Mouse (Mus musculus) activated CD4-positive, CD25-positive, alpha-beta regulatory T cell, adult 9 weeks (primary cell): Measurements from ENCODE around the gene Coro1a. TPM values are rescaled to one million over a fixed set of nuclear protein-coding genes. Genes with fewer than 3 reads are reported as not detected.

Experiments
- polyA plus RNA-seq: library from polyadenylated mRNA; unstranded; fragments of 100-300 nt; shearing (Covaris generic); gene quantifications from one replicate; pipeline ENCODE4 v1.2.1, GENCODE M21; 2017

Gene Coro1a
- 3,436 TPM for polyA plus RNA-seq

GRCm38 (mm10) chr7:126707442-126708174 lies at the start of gene Coro1a:
Gene Coro1a, minus strand, starts transcription at chr7:126707787.

GRCm38 (mm10) chr7:126695631-126696207 lies 11.9 kb downstream of the Coro1a start, which contains the start of gene Slx1b:
Gene Slx1b, minus strand, starts transcription at chr7:126695784.

GRCm38 (mm10) chr7:126695210-126695611 lies 12.4 kb downstream of the Coro1a start, which contains the start of gene Bola2:
Gene Bola2, plus strand, starts transcription at chr7:126695401.

GRCm38 (mm10) chr7:126676207-126676606 lies 31.4 kb downstream of the Coro1a start, which contains the start of gene Sult1a1:
Gene Sult1a1, minus strand, starts transcription at chr7:126676432.

Other genes with a start within 250 kb of the Coro1a start
- 0.57 TPM for gene Atp2a1, start 244.7 kb downstream of the Coro1a start, polyA plus RNA-seq
- gene Sh2b1, start 232.4 kb downstream of the Coro1a start, polyA plus RNA-seq = 35.5 TPM
- gene Tufm, start 220.4 kb downstream of the Coro1a start, polyA plus RNA-seq = 132 TPM
- gene Atxn2l, start 204.3 kb downstream of the Coro1a start, polyA plus RNA-seq = 32.9 TPM
- gene Eif3c, start 141.4 kb downstream of the Coro1a start, polyA plus RNA-seq = 235 TPM
- 4.3 TPM for gene Apobr, start 122.8 kb downstream of the Coro1a start, polyA plus RNA-seq
- 120 TPM for gene Cln3, start 122.0 kb downstream of the Coro1a start, polyA plus RNA-seq
- not detected for gene Il27, start 112.8 kb downstream of the Coro1a start, polyA plus RNA-seq
- not detected for gene Nupr1, start 76.9 kb downstream of the Coro1a start, polyA plus RNA-seq
- gene Sgf29, start 58.5 kb downstream of the Coro1a start, polyA plus RNA-seq = 109 TPM
- 1.5 TPM for gene Sult1a1, start 31.4 kb downstream of the Coro1a start, polyA plus RNA-seq
- 130 TPM for gene Bola2, start 12.4 kb downstream of the Coro1a start, polyA plus RNA-seq
- gene Slx1b, start 12.0 kb downstream of the Coro1a start, polyA plus RNA-seq = 11.5 TPM
- gene Mapk3, start 51.8 kb upstream of the Coro1a start, polyA plus RNA-seq = 29.4 TPM
- gene Gdpd3, start 58.5 kb upstream of the Coro1a start, polyA plus RNA-seq = 0.93 TPM
- gene Ypel3, start 69.2 kb upstream of the Coro1a start, polyA plus RNA-seq = 283 TPM
- gene Tbx6, start 73.7 kb upstream of the Coro1a start, polyA plus RNA-seq = 4.4 TPM
- gene Ppp4c, start 84.7 kb upstream of the Coro1a start, polyA plus RNA-seq = 420 TPM
- not detected for gene Fam57b, start 89.9 kb upstream of the Coro1a start, polyA plus RNA-seq
- gene 4930451I11Rik, start 123.9 kb upstream of the Coro1a start, polyA plus RNA-seq = not detected
- gene Doc2a, start 139.6 kb upstream of the Coro1a start, polyA plus RNA-seq = not detected
- gene Hirip3, start 154.2 kb upstream of the Coro1a start, polyA plus RNA-seq = 9.9 TPM
- gene Ino80e, start 154.6 kb upstream of the Coro1a start, polyA plus RNA-seq = 97.3 TPM
- 61.6 TPM for gene Taok2, start 176.9 kb upstream of the Coro1a start, polyA plus RNA-seq
- gene Tmem219, start 215.1 kb upstream of the Coro1a start, polyA plus RNA-seq = 47.8 TPM
- gene Kctd13, start 221.1 kb upstream of the Coro1a start, polyA plus RNA-seq = 11.5 TPM
- 0.17 TPM for gene Asphd1, start 241.8 kb upstream of the Coro1a start, polyA plus RNA-seq
- 1.5 TPM for gene Sez6l2, start 242.8 kb upstream of the Coro1a start, polyA plus RNA-seq